Mouse (Mus musculus) brown adipose tissue, adult 24 weeks (tissue): ENCODE measurements around the gene Efna1. TPM values are rescaled to one million over a fixed set of nuclear protein-coding genes. Genes with fewer than 3 reads are reported as not detected.
A peak's percentile ranks its signal among the peaks of the same experiment; 100 is the strongest.

Experiments used
- H3K27ac ChIP-seq: fragments of 200-500 bp; replicated peaks from 2 replicates; pipeline ENCODE4 v1.5.1; 2012; ENCODE audit warnings: low read depth, mild to moderate bottlenecking, low read length
- H3K4me1 ChIP-seq: fragments of 200-500 bp; 2 replicates; pipeline ENCODE4 v1.6.1; 2012; ENCODE audit warnings: low read length, mixed read lengths; ENCODE audit not compliant: control insufficient read depth, insufficient read depth, insufficient read length
- H3K4me3 ChIP-seq: fragments of 200-500 bp; 2 replicates; pipeline ENCODE4 v1.5.1; 2012; ENCODE audit warnings: low read depth, mild to moderate bottlenecking, low read length, moderate library complexity; ENCODE audit not compliant: insufficient read depth
- polyA plus RNA-seq: library from polyadenylated mRNA; stranded (reverse); fragments of >200 nt; gene quantifications from 2 replicates; pipeline ENCODE4 v1.2.4, GENCODE M21; 2012; ENCODE audit not compliant: missing spikeins, insufficient read depth, insufficient read length

Gene Efna1
- polyA plus RNA-seq, 1 experiment, result 6.3 TPM

DNA sequence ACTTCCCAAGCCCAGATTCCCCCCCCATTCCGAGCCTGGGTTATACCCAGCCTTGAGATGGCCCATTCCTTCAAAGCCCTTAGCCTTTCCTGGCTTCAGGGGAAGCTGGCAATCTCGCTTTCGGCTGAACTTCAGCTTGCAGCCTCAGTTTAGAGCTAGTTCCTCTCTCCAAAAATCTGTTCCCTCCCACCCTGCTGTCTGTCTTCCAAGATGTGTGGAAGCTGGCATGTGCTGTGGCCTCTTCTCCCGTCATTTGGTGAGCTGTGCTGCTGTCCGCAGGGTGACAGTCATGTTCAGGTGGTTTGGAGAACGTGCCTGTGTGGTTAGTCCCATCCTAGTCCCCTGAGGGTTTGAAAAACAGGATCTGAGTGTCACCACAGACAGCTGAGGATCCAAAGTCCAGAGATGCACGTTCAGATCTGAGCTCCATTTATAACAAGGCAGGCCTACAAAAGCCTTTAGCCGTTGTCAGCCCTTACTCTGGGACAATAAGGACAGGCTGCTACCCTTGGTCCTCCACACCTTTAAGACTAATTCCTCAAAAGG is 14.8 kb upstream of the Efna1 start:
- H3K4me1 ChIP-seq, result no peaks in the 10 kb centered on the region
- no peak overlapping the region for H3K27ac ChIP-seq
- H3K4me3 ChIP-seq, result no peak overlapping the region

DNA sequence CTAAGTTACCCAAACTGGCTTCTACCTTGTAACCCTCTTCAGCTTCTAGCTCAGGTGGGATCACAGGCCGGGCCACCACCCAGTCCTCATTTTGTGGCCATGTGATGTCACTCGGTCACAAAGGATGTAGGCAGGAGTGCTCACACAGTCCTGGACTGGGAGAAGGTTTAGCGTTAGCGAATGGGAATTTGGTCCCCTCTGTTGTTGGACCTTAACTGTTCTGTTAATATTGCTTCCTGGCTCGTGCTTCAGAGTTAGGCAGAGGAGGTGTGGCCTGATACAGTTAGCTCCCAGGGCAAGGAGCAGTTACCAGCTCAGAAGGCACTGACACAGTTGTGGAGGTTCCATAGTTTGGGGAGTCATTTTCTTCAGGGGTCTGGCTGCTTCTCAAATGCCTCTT is 13.3 kb upstream of the Efna1 start:
- H3K4me3 ChIP-seq, result no peak overlapping the region
- H3K27ac ChIP-seq, result no peak overlapping the region
- no peaks in the 10 kb centered on the region for H3K4me1 ChIP-seq

DNA sequence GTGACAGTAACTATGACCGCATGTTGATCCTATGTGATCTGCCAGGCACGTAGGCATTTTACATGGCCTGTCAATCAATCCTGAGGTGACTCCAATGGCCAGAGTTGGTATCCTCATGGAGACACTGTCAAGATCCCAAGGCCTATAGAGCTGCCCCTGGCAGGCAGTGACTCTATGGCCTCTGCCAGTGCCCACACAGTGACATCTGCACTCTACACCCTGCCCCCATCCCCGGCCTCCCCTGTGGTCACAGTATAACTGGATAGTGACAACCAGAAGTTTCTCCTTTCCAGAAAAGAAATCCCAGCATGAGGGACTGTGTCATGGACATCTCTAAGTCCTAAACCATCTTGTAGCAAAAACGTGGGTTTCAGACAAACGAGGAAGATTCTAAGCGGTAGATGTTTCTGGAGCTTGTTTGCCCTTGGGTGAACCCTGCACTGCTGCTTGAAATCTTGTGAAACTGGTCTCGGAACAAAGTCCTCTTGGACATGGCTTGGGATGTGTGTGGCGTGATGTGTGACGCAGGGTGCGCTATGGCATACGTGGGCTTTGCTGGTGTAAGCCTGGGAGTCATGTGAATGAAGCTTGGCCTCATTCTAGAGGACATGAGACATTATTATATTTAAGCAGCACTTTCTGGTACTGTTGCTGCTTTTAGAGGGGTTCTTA is 12.4 kb upstream of the Efna1 start:
- H3K27ac ChIP-seq, result no peak overlapping the region
- peaks cover 3% of the 10 kb centered on the region for H3K4me1 ChIP-seq

DNA sequence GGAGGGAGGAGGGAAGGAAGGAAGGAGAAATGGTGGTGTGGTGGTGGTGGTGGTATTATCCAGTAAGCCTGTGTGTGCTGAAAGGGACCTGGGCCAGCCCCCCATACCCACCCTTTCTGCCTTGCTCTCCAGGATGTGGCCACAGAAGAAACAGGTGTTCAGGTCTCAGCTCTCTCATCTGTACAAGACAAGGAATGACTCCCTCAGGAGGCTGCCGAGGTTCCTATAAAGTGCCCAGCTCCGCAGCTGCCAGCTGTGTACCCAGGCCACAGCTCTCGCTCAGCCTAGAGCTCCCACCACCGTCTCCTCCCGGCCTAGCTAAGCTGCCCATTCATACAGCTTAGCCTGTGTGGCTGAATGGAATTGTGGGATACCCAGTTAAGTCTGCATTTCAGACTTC is 11.4 kb upstream of the Efna1 start:
- Histone ChIP-seq H3K4me1 (peaks cover 11% of the 10 kb centered on the region), H3K4me3 (no peak overlapping the region), H3K27ac (no peak overlapping the region)

More for the DNA sequence above, 12.4 kb upstream of the Efna1 start:
- H3K4me3 ChIP-seq, result no peak overlapping the region

DNA sequence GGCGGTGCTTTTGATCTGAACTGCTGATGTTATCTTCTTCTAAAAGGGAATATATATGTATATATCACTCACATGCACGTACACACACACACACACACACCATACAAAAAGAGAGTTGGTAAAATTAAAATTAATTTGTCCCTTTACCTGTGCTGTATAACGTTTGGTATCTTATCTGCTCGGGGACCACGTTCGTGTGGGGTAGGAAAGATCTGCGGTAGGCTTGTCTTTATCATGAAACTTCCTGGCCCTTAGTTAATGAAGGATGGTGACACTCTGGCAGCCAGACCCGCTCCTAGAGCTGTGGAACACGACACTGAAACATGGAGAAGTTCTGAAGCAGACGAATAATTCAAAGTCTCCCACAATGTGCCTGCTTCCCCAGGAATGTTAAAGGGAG is 10.9 kb upstream of the Efna1 start:
- no peak overlapping the region for H3K4me3 ChIP-seq
- H3K4me1 ChIP-seq, result peaks cover 11% of the 10 kb centered on the region
- H3K27ac ChIP-seq, result no peak overlapping the region

DNA sequence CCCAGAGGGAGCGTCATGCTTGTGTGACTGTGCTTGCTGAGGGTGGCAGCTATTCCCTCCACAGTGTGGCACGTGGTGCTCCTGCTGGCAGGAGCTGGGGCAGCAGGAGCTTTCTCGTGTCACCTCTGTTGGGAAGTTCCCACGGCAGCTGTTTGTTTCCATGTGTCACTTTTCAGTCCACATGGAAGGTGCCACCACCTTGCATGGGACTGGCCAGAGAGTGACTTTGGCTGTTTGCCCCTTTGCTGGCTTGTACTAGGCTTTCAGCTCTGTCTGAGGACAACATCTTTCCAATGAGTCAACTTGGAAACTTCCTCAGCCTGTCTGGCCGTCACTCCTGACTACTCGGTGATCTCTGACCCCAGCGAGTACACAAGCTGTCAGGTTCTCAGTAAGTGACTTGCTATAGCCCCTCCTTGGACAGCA is 7.6 kb upstream of the Efna1 start:
- Histone ChIP-seq H3K4me3 (no peak overlapping the region), H3K4me1 (peaks cover 17% of the 10 kb centered on the region), H3K27ac (no peak overlapping the region)

DNA sequence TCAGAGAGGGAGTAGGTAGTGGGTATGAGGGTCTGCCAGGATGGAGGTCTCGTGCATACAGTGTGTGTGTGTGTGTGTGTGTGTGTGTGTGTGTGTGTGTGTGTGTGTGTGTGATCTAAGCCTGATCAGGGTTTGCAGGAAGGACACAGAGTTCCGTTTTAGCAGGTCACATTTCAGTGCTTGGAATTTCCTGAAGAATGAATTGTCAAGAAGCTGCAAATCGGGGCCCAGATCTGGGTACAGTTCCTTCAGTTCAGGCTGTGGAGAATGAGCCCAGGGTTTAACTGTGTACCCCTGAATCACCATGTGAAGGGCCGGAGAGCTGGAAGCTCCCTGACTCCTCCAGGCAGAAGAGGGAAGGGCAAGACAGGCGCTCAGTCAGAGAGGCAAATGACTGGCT is 6.3 kb upstream of the Efna1 start:
- H3K4me1 ChIP-seq, result peaks cover 17% of the 10 kb centered on the region
- no peak overlapping the region for H3K4me3 ChIP-seq
- H3K27ac ChIP-seq, result peak overlapping the region; percentile 82

DNA sequence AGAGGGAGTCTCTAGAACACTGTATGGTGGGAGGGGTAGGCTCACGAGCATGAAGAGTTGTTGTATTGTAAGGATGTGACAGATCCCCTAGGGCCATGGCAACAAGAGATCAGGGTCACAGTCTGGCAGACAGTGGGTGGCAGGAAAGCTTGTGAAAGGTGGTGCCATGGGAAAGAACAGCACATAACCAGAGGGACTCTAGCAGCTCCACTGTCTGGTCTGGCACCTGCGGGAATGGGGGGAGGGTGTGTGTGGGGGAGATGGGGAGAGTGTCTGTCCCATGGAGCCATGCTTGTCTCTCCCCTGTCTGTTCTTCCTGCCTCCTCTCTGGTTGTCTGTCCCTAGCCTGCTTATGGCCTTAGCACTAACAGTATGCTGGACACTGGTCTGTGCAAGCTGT is 4.6 kb upstream of the Efna1 start:
- Histone ChIP-seq H3K4me1 (peaks cover 17% of the 10 kb centered on the region), H3K27ac (no peak overlapping the region), H3K4me3 (no peak overlapping the region)

DNA sequence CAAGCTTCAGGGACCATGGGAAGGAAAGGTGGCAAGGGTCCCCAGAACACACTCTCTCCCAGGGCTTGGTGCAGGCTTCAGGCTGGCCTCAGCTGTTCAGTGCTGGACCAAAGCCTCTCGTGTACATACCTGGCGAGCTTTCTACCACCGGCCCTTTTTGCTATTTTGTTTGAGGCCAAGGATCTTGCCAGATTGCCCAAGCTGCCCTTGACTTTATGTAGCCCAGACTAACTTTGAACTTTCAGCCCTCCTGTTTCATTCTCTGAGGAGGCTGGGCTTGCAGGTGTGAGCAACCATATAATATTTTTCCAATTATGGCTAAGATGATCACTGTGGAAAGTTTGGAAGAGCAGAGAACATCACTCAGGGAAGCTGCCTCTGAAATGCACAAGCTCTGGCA is 3.3 kb upstream of the Efna1 start:
- peaks cover 19% of the 10 kb centered on the region for H3K4me1 ChIP-seq
- H3K4me3 ChIP-seq, result no peak overlapping the region
- no peak overlapping the region for H3K27ac ChIP-seq

DNA sequence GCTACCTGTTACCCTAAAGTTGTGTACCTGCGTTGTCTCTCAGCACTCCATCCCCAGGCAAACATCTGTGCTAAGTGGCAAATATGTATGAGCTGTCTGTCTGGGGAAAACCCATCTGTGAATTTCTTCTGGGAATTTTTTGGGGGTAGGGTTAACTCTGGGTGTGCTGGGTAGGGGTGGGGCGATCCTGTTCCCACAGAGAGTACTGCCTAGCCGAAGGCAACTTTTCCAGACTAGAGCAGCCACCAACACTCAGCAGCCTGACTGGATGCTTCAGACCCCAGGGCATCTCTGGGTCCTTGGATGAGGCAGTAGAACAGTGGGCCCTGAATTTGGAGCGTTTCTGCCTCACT is 1.3 kb upstream of the Efna1 start:
- peaks cover 9% of the 10 kb centered on the region for H3K4me1 ChIP-seq
- H3K27ac ChIP-seq, result no peak overlapping the region
- H3K4me3 ChIP-seq, result no peak overlapping the region

DNA sequence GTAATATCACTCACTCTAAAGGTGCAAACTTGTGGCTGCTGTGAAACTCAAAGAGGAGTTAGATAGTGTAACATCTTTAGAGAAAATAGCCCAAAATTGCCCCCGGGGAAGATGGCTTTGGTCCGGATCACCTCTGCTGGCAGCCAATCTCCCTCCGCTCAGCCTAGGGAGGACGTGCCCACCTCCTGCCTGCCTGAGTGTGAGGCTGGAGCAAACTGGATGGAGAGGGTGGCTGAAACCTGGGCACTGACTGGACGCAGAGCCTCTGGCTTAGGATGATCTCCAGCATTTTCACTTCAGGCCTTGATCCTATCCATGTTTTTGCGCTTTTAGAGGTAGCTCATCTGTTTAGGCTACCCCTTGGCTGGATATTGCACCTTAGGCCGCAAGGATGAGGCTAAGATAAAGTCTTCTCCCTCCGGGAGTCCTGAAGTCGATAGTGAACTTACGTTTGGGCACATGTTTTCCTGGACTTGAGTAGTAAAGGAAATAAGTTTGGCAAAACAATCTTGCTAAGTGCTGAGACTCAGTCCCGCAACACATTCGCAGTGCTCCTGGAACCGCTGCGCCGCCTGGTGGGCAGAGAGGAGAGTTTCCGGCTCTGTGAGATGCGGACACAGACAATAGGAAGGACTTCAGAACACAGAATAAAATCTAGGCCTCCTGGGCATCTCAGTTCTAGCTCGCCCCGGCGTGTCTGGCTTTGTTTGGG is 793 bp upstream of the Efna1 start:
- peak overlapping the region; percentile 47 for H3K27ac ChIP-seq
- H3K4me3 ChIP-seq, result peak overlapping the region; percentile 76
- H3K4me1 ChIP-seq, result peaks cover 8% of the 10 kb centered on the region

DNA sequence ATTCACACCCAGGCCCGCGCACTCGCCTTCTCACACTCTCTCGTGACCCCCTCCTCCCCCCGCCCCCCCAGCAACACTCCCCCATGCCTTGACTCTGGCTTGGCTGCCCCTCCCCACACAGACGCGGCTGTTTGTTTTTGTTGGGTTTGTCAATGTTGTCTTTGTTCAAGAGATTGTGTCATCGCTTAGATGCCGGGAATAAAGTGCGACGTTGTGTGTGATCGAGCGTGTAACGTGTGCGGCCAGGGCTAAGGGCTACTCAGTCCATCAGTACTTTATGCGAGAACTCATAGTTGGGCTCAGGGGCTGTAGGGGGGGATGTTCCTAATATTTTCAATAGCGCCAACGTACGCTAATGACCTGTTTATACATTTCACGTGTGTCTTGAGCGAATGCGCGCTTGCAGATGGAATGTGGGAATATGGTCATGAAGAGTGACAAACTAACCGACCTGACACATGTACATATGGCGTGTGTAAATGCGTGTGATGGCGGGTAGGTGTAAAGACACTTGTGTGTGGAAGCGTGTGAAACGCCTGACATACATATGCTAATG is 814 bp downstream of the Efna1 start:
- Histone ChIP-seq H3K4me1 (peaks cover 7% of the 10 kb centered on the region), H3K27ac (peak overlapping the region; percentile 33), H3K4me3 (peak overlapping the region; percentile 76)

DNA sequence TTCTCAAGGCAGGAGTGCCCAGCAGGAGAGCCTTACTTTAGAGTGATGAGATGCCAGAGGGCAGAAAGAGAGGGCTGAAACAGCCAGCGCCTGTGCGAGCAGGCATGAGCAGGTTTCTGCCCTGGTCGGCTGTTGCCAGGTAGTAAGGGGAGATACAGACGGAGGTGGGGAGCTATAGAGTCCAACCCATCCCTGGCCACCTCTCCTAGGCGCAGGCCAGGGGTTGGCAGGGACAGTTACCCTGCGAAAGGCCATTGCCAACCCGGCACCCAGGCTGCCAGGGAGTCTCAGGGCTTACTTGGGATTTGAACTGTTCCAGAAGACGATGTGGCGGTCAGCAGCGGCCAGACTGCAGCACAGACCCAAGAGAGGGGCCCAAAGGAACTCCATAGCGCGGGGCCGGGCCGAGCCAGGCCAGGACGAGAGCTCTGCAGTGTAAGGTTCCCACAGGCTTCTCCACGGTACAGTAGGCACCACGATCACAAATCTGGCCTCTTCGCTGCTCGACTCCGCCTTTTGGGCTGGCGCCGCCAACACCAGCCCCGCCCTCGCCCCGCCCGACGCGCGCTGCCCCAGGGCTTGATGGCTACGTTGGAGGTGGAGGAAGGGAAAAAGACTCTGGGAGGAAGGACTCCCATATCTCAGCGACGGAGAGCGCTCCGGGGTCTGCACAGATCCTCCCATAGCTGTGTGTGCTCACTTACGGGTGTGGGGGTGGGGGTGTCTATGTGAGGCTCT is 1.6 kb downstream of the Efna1 start:
- Histone ChIP-seq H3K4me3 (peak overlapping the region; percentile 76), H3K27ac (peak overlapping the region; percentile 98), H3K4me1 (peaks cover 7% of the 10 kb centered on the region)

DNA sequence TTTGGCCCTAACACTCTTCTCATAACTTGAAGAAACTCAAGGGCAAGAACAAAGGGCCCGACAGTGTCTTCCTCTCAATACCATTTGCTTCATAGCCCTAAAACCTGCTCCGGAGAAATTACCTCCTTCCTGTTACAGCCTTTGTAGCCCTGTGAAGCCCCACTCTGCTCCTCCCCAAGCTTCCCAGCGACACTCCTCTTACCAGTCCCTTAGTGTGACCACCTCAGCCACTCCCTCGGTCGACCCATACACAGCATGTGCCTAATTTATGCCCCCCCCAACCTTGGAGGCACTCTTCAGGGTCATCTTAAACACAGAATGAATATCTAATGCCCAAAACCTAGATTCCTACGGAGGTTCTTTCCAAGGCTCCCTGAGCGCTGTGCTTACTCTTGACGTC is 2.3 kb downstream of the Efna1 start:
- Histone ChIP-seq H3K27ac (peak overlapping the region; percentile 98), H3K4me3 (peak overlapping the region; percentile 67), H3K4me1 (peaks cover 7% of the 10 kb centered on the region)

DNA sequence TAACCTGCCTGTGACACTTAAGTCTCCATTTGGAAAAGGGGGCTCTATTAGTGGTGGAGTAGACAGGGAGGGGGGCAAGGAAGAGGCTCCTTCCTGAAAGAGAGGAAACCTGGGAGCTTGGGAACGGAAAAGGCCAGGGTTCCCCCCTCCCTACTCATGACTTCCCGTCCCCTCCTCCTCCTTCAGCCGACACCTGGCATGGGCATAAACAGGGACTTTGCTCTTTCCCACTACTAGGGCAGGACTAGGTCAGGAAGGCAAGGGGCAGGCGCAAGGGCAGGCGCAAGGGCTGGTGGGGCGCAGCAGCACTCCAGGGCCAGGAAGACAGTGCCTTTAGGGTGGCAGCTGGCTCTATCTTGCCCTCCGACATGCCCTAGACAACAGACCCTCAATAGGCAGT is 2.8 kb downstream of the Efna1 start:
- H3K4me1 ChIP-seq, result peaks cover 7% of the 10 kb centered on the region
- peak overlapping the region; percentile 99 for H3K27ac ChIP-seq
- H3K4me3 ChIP-seq, result peak overlapping the region; percentile 67
